Mouse (Mus musculus) limb, embryonic 11.5 days (tissue): ENCODE results near the gene Rbfox1. TPM values are rescaled to one million over a fixed set of nuclear protein-coding genes. Genes with fewer than 3 reads are reported as not detected.
A peak's percentile ranks its signal among the peaks of the same experiment; 100 is the strongest.

Source experiments
- ATAC-seq: fragments of 200-750 bp; cut with Nextera tagmentation; 2 replicates; pipeline ENCODE4 v1.8.0; 2017; ENCODE audit warnings: low read depth; ENCODE audit not compliant: insufficient number of reproducible peaks, low FRiP score, low TSS enrichment
- DNase-seq: peaks from one replicate; pipeline ENCODE4 v3.0.0-alpha.2; 2015; ENCODE audit warnings: low spot score
- H3K27ac ChIP-seq: fragments of 300-500 bp; sonication (generic); replicated peaks from 2 replicates; pipeline ENCODE4 v1.5.1; 2014; ENCODE audit warnings: low read depth, mild to moderate bottlenecking, low read length
- H3K27me3 ChIP-seq: fragments of 300-500 bp; sonication (generic); 2 replicates; pipeline ENCODE4 v1.6.1; 2014; ENCODE audit warnings: mild to moderate bottlenecking, low read length, mixed read lengths; ENCODE audit not compliant: control insufficient read depth, insufficient read depth
- H3K36me3 ChIP-seq: fragments of 300-500 bp; sonication (generic); 2 replicates; pipeline ENCODE4 v1.6.1; 2014; ENCODE audit warnings: mild to moderate bottlenecking, low read length, moderate library complexity, mixed read lengths; ENCODE audit not compliant: control insufficient read depth, insufficient read depth
- H3K4me1 ChIP-seq: fragments of 300-500 bp; sonication (generic); 2 replicates; pipeline ENCODE4 v1.6.1; 2014; ENCODE audit warnings: low read length, mixed read lengths; ENCODE audit not compliant: control insufficient read depth, insufficient read depth
- H3K4me2 ChIP-seq: fragments of 300-500 bp; sonication (generic); 2 replicates; pipeline ENCODE4 v1.6.1; 2014; ENCODE audit warnings: low read depth, mild to moderate bottlenecking, moderate library complexity; ENCODE audit not compliant: severe bottlenecking
- H3K4me3 ChIP-seq: fragments of 300-500 bp; sonication (generic); 2 replicates; pipeline ENCODE4 v1.5.1; 2014; ENCODE audit warnings: low read depth, low read length
- H3K9ac ChIP-seq: fragments of 300-500 bp; sonication (generic); 2 replicates; pipeline ENCODE4 v1.6.1; 2014; ENCODE audit warnings: mild to moderate bottlenecking, low read length
- H3K9me3 ChIP-seq: fragments of 300-500 bp; sonication (generic); 2 replicates; pipeline ENCODE4 v1.6.1; 2016; ENCODE audit warnings: low read length; ENCODE audit not compliant: control insufficient read depth
- WGBS: fragments of 180-500 bp; shearing (Covaris S2); extraction: QIAGEN DNeasy Blood & Tissue Kit; methylation state at CpG from one replicate; pipeline ENCODE4 v1.1.7; 2014; 5-methylcytosine and 5-hydroxymethylcytosine counted together
- polyA plus RNA-seq: library from polyadenylated mRNA; unstranded; fragments of >200 nt; fragmentation: Nextera tagmentation; extraction: Ambion mirVana; gene quantifications from 2 replicates; pipeline ENCODE4 v1.2.1, GENCODE M21; 2014

Rbfox1 gene
- polyA plus RNA-seq, 1 experiment from 2014 or later, result 0.81 TPM

DNA sequence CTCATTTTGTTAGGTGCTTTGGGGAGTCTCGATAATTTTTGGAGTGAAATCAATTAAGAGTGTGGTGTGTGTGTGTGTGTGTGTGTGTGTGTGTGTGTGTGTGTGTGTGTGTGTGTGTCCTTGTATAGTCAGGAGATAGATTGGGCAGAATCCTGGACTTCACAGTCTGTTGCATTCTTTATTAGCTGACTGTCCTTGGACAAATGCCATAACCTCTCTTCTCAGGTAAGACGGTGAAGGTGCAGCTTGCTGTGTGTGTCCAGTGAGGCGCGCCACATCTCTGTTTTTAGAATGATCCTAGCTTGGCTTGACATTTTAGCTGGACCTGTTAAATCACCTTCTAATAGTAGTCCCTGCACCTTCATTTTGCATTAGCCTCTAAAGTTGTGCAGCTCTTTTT lies 112.5 kb downstream of the Rbfox1 start:
- Histone ChIP-seq H3K4me1 (no peaks in the 10 kb centered on the region), H3K9me3 (no peaks in the 10 kb centered on the region), H3K27ac (no peak overlapping the region), H3K36me3 (no peaks in the 10 kb centered on the region), H3K4me2 (no peak overlapping the region), H3K9ac (no peak overlapping the region), H3K27me3 (no peaks in the 10 kb centered on the region), H3K4me3 (no peak overlapping the region)
- WGBS, result 94% methylated on average over 4 of the region's 4 CpGs
- no peak for DNase-seq
- ATAC-seq, result no peak

DNA sequence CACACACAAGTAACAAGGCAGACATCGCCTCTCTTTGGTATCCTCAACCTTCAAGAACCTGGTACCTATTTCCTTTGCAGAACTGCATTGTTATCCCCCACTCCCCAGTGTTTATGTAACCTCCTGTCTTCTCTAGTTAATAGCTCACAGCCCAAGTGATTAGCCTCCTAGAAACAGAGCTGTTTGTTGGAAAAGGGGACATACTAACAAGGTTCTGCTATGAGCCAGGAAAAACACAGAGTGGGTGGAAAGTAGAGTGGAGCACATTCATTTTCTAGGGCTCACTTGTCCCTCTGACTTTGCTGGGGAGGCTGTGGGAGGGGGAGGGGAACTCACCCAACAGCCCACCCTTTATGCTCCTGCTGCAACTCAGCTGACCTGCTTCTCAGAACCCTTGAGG lies 114.9 kb downstream of the Rbfox1 start:
- Histone ChIP-seq H3K9me3 (no peaks in the 10 kb centered on the region), H3K4me1 (no peaks in the 10 kb centered on the region), H3K27me3 (no peaks in the 10 kb centered on the region), H3K4me2 (no peak overlapping the region), H3K36me3 (no peaks in the 10 kb centered on the region), H3K4me3 (no peak overlapping the region), H3K27ac (no peak overlapping the region), H3K9ac (no peak overlapping the region)
- no peak for ATAC-seq
- no peak for DNase-seq
- 69% methylated on average over 1 of the region's 1 CpGs for WGBS

GRCm38 (mm10) chr16:6006996-6007395 lies 121.8 kb downstream of the Rbfox1 start:
- no peak overlapping the region for H3K27ac ChIP-seq
- no peak overlapping the region for H3K4me3 ChIP-seq
- H3K4me1 ChIP-seq, result no peaks in the 10 kb centered on the region
- no peaks in the 10 kb centered on the region for H3K9me3 ChIP-seq
- DNase-seq (no peak), ATAC-seq (no peak)
- H3K4me2 ChIP-seq, result no peak overlapping the region
- no peak overlapping the region for H3K9ac ChIP-seq
- no peaks in the 10 kb centered on the region for H3K36me3 ChIP-seq
- no peaks in the 10 kb centered on the region for H3K27me3 ChIP-seq

- H3K9ac ChIP-seq, result no peak overlapping the region
- H3K36me3 ChIP-seq, result no peaks in the 10 kb centered on the region
- 82% methylated on average over 3 of the region's 3 CpGs for WGBS
- no peak for DNase-seq
- H3K27ac ChIP-seq, result no peak overlapping the region
- no peaks in the 10 kb centered on the region for H3K27me3 ChIP-seq
- no peak overlapping the region for H3K4me2 ChIP-seq
- H3K4me1 ChIP-seq, result no peaks in the 10 kb centered on the region
- H3K4me3 ChIP-seq, result no peak overlapping the region
- no peaks in the 10 kb centered on the region for H3K9me3 ChIP-seq
- no peak for ATAC-seq
Observed at GRCm38 (mm10) chr16:6012853-6013252, 127.7 kb downstream of the Rbfox1 start.

- no peak overlapping the region for H3K4me3 ChIP-seq
- H3K4me1 ChIP-seq, result no peaks in the 10 kb centered on the region
- no peaks in the 10 kb centered on the region for H3K27me3 ChIP-seq
- no peaks in the 10 kb centered on the region for H3K36me3 ChIP-seq
- 39% methylated on average over 5 of the region's 5 CpGs for WGBS
- no peak overlapping the region for H3K27ac ChIP-seq
- no peak overlapping the region for H3K4me2 ChIP-seq
- no peak overlapping the region for H3K9ac ChIP-seq
- DNase-seq, result peak; percentile 74
- ATAC-seq, result no peak
- H3K9me3 ChIP-seq, result no peaks in the 10 kb centered on the region
Observed at GRCm38 (mm10) chr16:6018639-6019038, 133.5 kb downstream of the Rbfox1 start.

- WGBS, result 5% methylated on average over 1 of the region's 1 CpGs
- H3K27me3 ChIP-seq, result no peaks in the 10 kb centered on the region
- ATAC-seq, result no peak
Observed at GRCm38 (mm10) chr16:6019361-6019760, 134.2 kb downstream of the Rbfox1 start.

DNA sequence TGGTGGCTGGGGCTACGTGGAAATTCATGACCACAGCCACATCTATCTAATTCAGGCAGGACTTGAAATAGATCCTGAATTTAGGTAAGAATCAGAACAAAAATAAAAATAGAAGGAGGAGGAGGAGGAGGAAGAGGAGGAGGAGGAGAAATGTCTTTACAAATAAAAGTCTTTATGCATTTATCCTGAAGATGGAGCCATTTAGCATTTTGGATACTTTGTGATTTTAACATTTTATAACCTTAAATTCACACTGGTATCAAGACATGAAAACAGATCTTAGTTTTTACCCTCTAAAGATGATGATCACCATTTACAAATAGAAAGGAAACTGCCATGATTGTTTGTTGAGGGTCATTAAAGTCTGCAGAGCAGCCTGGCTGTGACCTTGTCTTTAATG lies 146.1 kb downstream of the Rbfox1 start:
- DNase-seq, result no peak
- ATAC-seq, result no peak
- no peaks in the 10 kb centered on the region for H3K36me3 ChIP-seq
- H3K4me3 ChIP-seq, result no peak overlapping the region
- 94% methylated on average over 1 of the region's 1 CpGs for WGBS
- no peaks in the 10 kb centered on the region for H3K4me1 ChIP-seq
- no peak overlapping the region for H3K9ac ChIP-seq
- no peaks in the 10 kb centered on the region for H3K27me3 ChIP-seq
- no peak overlapping the region for H3K27ac ChIP-seq
- no peaks in the 10 kb centered on the region for H3K9me3 ChIP-seq
- H3K4me2 ChIP-seq, result no peak overlapping the region

More at GRCm38 (mm10) chr16:6019361-6019760, 134.2 kb downstream of the Rbfox1 start:
- no peak for DNase-seq
- H3K9me3 ChIP-seq, result no peaks in the 10 kb centered on the region
- no peak overlapping the region for H3K9ac ChIP-seq
- H3K4me1 ChIP-seq, result no peaks in the 10 kb centered on the region
- no peak overlapping the region for H3K4me2 ChIP-seq
- no peak overlapping the region for H3K27ac ChIP-seq
- no peaks in the 10 kb centered on the region for H3K36me3 ChIP-seq
- H3K4me3 ChIP-seq, result no peak overlapping the region

GRCm38 (mm10) chr16:6032563-6032962 lies 147.4 kb downstream of the Rbfox1 start:
- no peak overlapping the region for H3K27ac ChIP-seq
- 91% methylated on average over 7 of the region's 7 CpGs for WGBS
- H3K27me3 ChIP-seq, result no peaks in the 10 kb centered on the region
- no peak for DNase-seq
- ATAC-seq, result no peak
- H3K9ac ChIP-seq, result no peak overlapping the region
- H3K4me3 ChIP-seq, result no peak overlapping the region
- no peak overlapping the region for H3K4me2 ChIP-seq
- H3K4me1 ChIP-seq, result no peaks in the 10 kb centered on the region
- H3K9me3 ChIP-seq, result no peaks in the 10 kb centered on the region
- no peaks in the 10 kb centered on the region for H3K36me3 ChIP-seq

DNA sequence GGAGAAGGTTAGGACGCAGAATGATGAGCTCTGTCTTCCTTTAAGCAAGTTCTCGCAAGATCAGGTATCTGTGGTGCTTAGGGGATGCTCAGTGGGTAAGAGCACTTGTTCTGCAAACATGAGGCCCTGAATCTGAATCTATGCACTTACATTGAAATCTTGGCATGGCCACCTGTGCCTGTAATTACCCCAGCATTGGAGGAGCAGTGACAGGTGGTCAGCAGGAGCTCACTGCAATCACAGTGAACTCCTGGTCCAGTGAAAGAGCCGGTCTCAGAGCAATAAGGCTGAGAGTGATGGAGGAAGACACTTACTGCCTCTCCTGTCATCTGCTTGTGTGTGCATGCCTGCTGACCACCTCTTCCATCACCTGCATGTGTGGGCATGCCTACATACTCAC lies 149.7 kb downstream of the Rbfox1 start:
- H3K4me3 ChIP-seq, result no peak overlapping the region
- WGBS, result 76% methylated on average over 3 of the region's 3 CpGs

More for the DNA sequence above, 149.7 kb downstream of the Rbfox1 start:
- DNase-seq (no peak), ATAC-seq (no peak)
- H3K9ac ChIP-seq, result no peak overlapping the region
- no peak overlapping the region for H3K27ac ChIP-seq
- H3K27me3 ChIP-seq, result no peaks in the 10 kb centered on the region
- no peaks in the 10 kb centered on the region for H3K36me3 ChIP-seq
- H3K4me2 ChIP-seq, result no peak overlapping the region
- no peaks in the 10 kb centered on the region for H3K9me3 ChIP-seq
- H3K4me1 ChIP-seq, result no peaks in the 10 kb centered on the region
